Mouse (Mus musculus): ENCODE measurements around the gene Tmem63a. TPM values are rescaled to one million over a fixed set of nuclear protein-coding genes. Genes with fewer than 3 reads are reported as not detected.

The Tmem63a gene
- total and polyA plus RNA-seq, 2 experiments = 9.5 to 15.8 TPM

DNA sequence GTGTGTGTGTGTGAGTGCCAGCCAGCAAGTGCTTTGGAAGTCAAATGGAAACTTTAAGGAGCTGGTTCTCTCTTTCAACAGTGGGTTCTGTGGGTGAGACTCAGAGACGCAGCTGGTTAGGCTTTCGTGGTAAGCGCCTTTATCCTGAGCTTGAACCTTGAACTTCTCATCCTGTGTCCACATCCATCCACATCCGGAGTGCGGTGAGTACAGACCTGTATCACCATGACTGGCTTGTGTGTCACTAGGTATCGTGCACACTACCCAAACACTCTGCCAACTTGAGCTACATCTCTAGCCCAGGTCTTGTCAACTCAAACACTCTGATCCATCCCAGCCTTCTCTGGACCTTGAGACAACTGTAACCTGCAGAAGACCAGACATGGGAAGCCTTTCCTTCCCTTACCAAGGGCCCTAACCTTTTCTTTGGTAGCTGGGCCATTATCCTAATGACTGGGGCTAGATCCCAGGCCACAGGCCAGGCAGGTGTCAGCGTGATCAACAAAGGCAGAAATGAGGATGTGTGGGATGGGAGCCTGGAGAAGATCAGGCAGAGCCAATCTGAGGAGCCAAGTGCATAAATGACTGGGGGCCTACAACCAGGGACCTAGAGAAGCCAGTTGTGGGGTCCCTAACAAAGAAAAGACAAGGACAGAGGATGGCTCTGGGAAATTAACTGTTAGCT, 1.2 kb upstream of the Tmem63a start:
- Histone ChIP-seq H3K4me3 (ENCODE audit: insufficient read depth, low read depth, low read length) (no peak overlapping the region), H3K9ac (ENCODE audit: low read depth, low read length) (no peak overlapping the region)
- WGBS = 68% methylated on average over 7 of the region's 7 CpGs

DNA sequence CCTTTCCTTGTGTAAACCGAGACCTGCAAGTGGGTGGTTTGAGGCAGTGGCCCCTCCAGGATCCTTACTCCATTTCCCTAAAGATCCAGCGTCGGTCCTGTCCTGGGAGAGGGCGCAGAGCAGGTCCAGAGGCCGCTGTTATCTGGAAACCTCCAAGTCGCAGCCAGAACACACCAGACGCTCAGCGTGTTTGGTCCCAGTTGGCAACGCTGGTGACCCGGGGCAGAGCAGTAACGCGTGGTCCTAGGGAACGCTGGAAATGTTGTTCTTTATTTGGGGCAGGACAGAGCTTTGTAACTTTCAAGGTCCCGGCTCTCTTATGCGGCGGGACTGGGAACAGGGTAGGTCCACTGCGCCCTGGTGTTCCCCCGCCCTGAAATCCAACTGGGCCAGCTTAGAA, 418 bp upstream of the Tmem63a start:
- DNase-seq (ENCODE audit: extremely low read depth, low read depth, low spot score) = peak; percentile 64
- Histone ChIP-seq H3K27me3 (ENCODE audit: control insufficient read depth, insufficient read depth, low read length) (no peaks in the 10 kb centered on the region), H3K9ac (ENCODE audit: low read depth, low read length) (peak overlapping the region; percentile 78), H3K4me1 (ENCODE audit: control insufficient read depth, insufficient read depth, low read length) (peaks cover 11% of the 10 kb centered on the region), H3K4me3 (ENCODE audit: insufficient read depth, low read depth, low read length) (peak overlapping the region; percentile 81), H3K79me2 (ENCODE audit: control insufficient read depth, insufficient read depth, low read length) (no peaks in the 10 kb centered on the region), H3K27ac (replicated peaks; ENCODE audit: insufficient read depth, low read depth, low read length) (peak overlapping the region; percentile 56), H3K36me3 (ENCODE audit: control insufficient read depth, insufficient read depth, low read length) (no peaks in the 10 kb centered on the region)
- WGBS = 11% methylated on average over 18 of the region's 18 CpGs
- TF ChIP-seq POLR2A (IDR thresholded peaks at IDR 0.05; ENCODE audit: extremely low read depth, insufficient read depth, low read length) = no peak
- TF ChIP-seq CTCF (IDR thresholded peaks at IDR 0.05; ENCODE audit: low read depth, low read length) = no peak

More for the DNA sequence above, 1.2 kb upstream of the Tmem63a start:
- TF ChIP-seq CTCF (IDR thresholded peaks at IDR 0.05; ENCODE audit: low read depth, low read length) (no peak), POLR2A (IDR thresholded peaks at IDR 0.05; ENCODE audit: extremely low read depth, insufficient read depth, low read length) (no peak)
- DNase-seq (ENCODE audit: extremely low read depth, low read depth, low spot score) = no peak
- Histone ChIP-seq H3K36me3 (ENCODE audit: control insufficient read depth, insufficient read depth, low read length) (no peaks in the 10 kb centered on the region), H3K27ac (replicated peaks; ENCODE audit: insufficient read depth, low read depth, low read length) (peak overlapping the region; percentile 56; the same call in 1 of the 2 replicates), H3K79me2 (ENCODE audit: control insufficient read depth, insufficient read depth, low read length) (no peaks in the 10 kb centered on the region), H3K4me1 (ENCODE audit: control insufficient read depth, insufficient read depth, low read length) (peaks cover 8% of the 10 kb centered on the region), H3K27me3 (ENCODE audit: control insufficient read depth, insufficient read depth, low read length) (no peaks in the 10 kb centered on the region)

DNA sequence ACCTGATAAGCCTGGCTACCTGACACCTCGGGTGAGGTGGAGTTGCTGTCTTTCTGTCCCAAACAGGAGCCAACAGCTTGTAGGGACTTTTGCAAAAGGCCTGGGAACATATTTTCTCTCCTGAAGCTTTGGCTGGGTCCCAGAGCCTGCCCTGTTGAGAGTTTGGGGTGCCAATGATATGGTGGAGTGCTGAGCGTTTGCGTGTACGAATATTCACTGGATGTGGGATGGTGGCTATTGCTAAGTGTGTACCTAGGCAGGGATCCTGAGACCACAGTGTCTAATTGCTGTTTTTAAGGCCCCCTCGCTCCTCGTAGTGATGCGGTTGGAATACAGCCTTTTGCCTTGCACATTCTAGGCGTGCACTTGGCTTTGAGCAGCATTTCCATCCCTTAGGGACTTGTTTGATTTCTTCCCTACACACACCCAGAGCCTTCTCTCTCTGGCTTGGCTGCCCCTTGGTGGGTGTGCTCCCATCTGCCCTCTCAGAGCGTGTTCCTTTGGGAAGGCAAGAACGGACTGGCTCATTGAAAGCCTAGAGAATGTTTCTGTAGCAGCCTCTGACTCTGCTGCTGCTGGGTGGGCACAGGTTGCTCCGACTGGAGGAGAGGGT, 994 bp downstream of the Tmem63a start:
- H3K36me3 ChIP-seq (ENCODE audit: control insufficient read depth, insufficient read depth, low read length) = no peaks in the 10 kb centered on the region
- H3K4me3 ChIP-seq (ENCODE audit: insufficient read depth, low read depth, low read length) = peak overlapping the region; percentile 81
- H3K27ac ChIP-seq (replicated peaks; ENCODE audit: insufficient read depth, low read depth, low read length) = peak overlapping the region; percentile 57; the same call in 1 of the 2 replicates
- H3K27me3 ChIP-seq (ENCODE audit: control insufficient read depth, insufficient read depth, low read length) = no peaks in the 10 kb centered on the region
- H3K9ac ChIP-seq (ENCODE audit: low read depth, low read length) = peak overlapping the region; percentile 78
- no peak for DNase-seq (ENCODE audit: extremely low read depth, low read depth, low spot score)
- no peak for TF ChIP-seq POLR2A (IDR thresholded peaks at IDR 0.05; ENCODE audit: extremely low read depth, insufficient read depth, low read length)
- no peak for TF ChIP-seq CTCF (IDR thresholded peaks at IDR 0.05; ENCODE audit: low read depth, low read length)
- no peaks in the 10 kb centered on the region for H3K79me2 ChIP-seq (ENCODE audit: control insufficient read depth, insufficient read depth, low read length)
- H3K4me1 ChIP-seq (ENCODE audit: control insufficient read depth, insufficient read depth, low read length) = peaks cover 13% of the 10 kb centered on the region
- WGBS = 68% methylated on average over 11 of the region's 11 CpGs

DNA sequence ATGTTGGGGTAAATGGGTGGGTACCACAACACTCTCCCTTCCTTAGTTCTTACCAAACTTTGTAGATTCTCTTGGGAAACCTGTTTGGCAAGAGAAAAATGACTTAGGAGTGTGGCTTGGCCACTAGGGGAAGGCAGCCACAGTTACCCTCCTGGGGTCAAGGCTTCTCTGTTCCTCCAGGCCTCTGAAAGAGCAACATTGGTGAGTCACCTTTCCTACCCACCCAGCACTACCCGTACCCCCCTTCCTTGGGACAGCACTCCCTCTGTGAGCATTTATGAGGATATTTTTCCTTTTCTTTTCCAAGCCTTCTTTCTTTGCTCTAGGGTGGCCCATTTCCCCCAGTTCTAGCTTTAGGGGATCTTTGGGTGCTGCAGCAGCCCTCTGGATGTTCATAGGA, 1.8 kb downstream of the Tmem63a start:
- no peak for TF ChIP-seq POLR2A (IDR thresholded peaks at IDR 0.05; ENCODE audit: extremely low read depth, insufficient read depth, low read length)
- peak; percentile 6; the same call in 1 of the 2 replicates for TF ChIP-seq CTCF (IDR thresholded peaks at IDR 0.05; ENCODE audit: low read depth, low read length)
- Histone ChIP-seq H3K27me3 (ENCODE audit: control insufficient read depth, insufficient read depth, low read length) (no peaks in the 10 kb centered on the region), H3K4me3 (ENCODE audit: insufficient read depth, low read depth, low read length) (no peak overlapping the region), H3K79me2 (ENCODE audit: control insufficient read depth, insufficient read depth, low read length) (no peaks in the 10 kb centered on the region), H3K4me1 (ENCODE audit: control insufficient read depth, insufficient read depth, low read length) (peaks cover 13% of the 10 kb centered on the region), H3K36me3 (ENCODE audit: control insufficient read depth, insufficient read depth, low read length) (no peaks in the 10 kb centered on the region), H3K9ac (ENCODE audit: low read depth, low read length) (no peak overlapping the region), H3K27ac (replicated peaks; ENCODE audit: insufficient read depth, low read depth, low read length) (no peak overlapping the region)
- no peak for DNase-seq (ENCODE audit: extremely low read depth, low read depth, low spot score)
- 70% methylated on average over 1 of the region's 1 CpGs for WGBS

DNA sequence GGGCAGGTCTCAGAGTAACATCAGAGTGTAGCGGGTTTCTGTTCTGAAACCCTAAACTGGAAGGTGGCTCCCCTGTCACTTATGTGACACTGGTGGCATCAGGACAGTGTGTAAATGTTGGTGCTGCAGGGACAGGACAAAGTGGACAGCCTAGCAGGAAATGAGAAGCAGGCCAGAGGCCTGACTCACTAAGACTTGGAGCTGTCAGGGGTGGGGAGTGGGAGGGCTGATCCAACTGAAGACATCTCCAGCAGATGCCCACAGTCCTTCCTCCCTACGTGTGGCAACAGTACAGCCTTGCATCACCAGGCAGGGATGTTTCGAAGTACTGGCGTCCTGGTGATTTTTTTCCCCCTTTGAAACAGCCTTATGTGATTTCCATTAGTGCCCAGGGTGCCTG, 2.4 kb downstream of the Tmem63a start:
- DNase-seq (ENCODE audit: extremely low read depth, low read depth, low spot score) = no peak
- Histone ChIP-seq H3K4me1 (ENCODE audit: control insufficient read depth, insufficient read depth, low read length) (peaks cover 13% of the 10 kb centered on the region), H3K4me3 (ENCODE audit: insufficient read depth, low read depth, low read length) (no peak overlapping the region), H3K9ac (ENCODE audit: low read depth, low read length) (no peak overlapping the region), H3K27me3 (ENCODE audit: control insufficient read depth, insufficient read depth, low read length) (no peaks in the 10 kb centered on the region), H3K36me3 (ENCODE audit: control insufficient read depth, insufficient read depth, low read length) (no peaks in the 10 kb centered on the region), H3K27ac (replicated peaks; ENCODE audit: insufficient read depth, low read depth, low read length) (no peak overlapping the region), H3K79me2 (ENCODE audit: control insufficient read depth, insufficient read depth, low read length) (no peaks in the 10 kb centered on the region)
- TF ChIP-seq CTCF (IDR thresholded peaks at IDR 0.05; ENCODE audit: low read depth, low read length) = no peak
- no peak for TF ChIP-seq POLR2A (IDR thresholded peaks at IDR 0.05; ENCODE audit: extremely low read depth, insufficient read depth, low read length)
- WGBS = 64% methylated on average over 4 of the region's 4 CpGs
